Mouse (Mus musculus) liver, postnatal 0 days (tissue): Measurements from ENCODE around the gene Fzr1.

Experiments used
- CTCF ChIP-seq: sonication (generic); IDR thresholded peaks from 2 replicates; pipeline ENCODE4 v1.5.1; 2016; ENCODE audit warnings: antibody characterized with exemption, low read depth
- EP300 ChIP-seq: IDR thresholded peaks from 2 replicates; pipeline ENCODE4 v1.6.1; 2016; ENCODE audit warnings: antibody characterized with exemption, low read depth, mild to moderate bottlenecking

GRCm38 (mm10) chr10:81408871-81409291 is 30.6 kb upstream of the Fzr1 start:
- TF ChIP-seq CTCF (peak; percentile 98), EP300 (peak; percentile 20; the same call in 1 of the 2 replicates)
